Mouse (Mus musculus) thymus, postnatal 10 days (tissue): ENCODE data around the gene Orc5.
"Not testable (repeated sequence)": the region's sequence is repeated elsewhere in the genome, so short reads cannot be mapped to it uniquely, and the experiment has no call there.

Source experiments
- DNase-seq, 2 experiments: peaks; one replicate each; pipeline ENCODE4 v3.0.0; 2021; ENCODE audit warnings: low spot score in 2 of 2

The Orc5 gene

DNA sequence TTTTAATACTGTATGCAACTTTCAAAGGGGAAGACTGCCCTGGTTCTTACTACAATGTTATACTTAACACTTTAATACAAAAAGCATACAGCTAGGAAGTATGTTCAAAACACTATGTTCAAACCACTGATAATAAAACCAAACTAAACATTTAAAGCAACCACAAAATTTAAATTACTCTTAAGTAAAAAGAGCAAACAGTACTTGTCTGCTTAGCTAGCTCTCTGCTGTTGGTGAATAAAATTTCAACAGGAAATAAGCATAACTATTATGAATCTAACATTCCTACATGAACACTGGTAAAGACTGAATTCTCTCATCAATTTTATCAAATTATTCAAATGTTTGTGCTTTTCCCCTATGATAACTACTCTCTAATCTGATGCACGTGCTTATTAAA, 13.5 kb downstream of the Orc5 start:
- no peak for DNase-seq

GRCm38 (mm10) chr5:22532571-22532970, 17.7 kb downstream of the Orc5 start:
- DNase-seq: no peak

DNA sequence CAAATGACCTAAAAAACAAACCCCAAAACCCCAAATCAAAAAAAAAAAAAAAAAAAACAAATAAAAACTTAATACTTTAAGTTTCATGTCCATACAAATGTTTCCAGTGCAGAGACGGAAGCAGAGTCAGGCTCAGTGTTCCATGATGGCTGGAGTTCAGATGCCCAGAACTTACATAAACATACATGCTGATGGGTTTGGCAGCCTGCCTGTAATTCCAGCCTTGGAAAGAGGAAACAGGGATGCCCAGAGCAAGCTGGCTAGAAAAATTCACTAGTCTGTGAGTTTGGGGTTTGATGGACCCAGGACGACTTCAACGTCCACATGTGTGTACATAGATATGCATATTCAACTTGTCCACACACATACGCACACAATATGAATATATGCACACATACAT, 27.6 kb downstream of the Orc5 start:
- DNase-seq: no peak

DNA sequence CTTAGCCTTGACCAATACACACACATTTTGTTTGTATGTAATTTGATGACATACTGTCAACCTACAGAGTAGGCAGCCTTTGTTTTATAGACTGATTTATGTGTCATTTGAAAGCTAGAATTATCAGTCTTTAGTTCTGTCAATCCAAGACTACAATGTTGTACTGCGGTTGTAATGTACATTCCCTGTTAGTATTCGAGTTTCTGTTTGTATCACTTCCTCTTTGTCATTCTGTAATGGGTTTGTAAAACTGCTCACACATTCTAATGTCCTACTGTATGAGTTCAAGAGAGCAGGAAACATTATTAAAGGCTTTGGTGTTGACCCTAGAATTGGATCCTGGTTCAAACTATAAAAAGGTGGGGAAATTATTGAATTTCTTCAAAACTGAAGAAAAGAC, 30.5 kb downstream of the Orc5 start:
- no peak for DNase-seq

- DNase-seq: not testable (repeated sequence)
Observed at GRCm38 (mm10) chr5:22515745-22516144, 34.5 kb downstream of the Orc5 start.

- not testable (repeated sequence) for DNase-seq
Observed at GRCm38 (mm10) chr5:22514231-22514630, 36.0 kb downstream of the Orc5 start.

DNA sequence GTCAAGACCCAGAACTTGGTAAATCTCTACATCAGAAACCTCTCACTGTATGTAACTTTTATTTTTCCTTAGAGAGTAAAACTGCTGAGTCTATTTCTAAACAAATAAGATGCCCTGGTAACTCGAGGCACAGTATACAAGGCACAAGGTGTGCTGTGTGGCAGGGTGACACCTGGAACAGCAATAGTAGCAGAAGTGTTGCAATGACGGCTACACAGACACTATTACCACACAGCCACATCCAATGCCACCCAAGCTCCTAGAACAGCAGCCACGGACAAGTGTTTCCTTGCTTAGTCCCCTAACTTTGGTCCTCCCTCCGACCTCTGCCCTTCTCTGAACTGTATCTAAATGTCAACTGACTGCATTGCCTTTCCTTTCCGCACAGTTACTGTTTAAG, 37.6 kb downstream of the Orc5 start:
- not testable (repeated sequence) for DNase-seq

DNA sequence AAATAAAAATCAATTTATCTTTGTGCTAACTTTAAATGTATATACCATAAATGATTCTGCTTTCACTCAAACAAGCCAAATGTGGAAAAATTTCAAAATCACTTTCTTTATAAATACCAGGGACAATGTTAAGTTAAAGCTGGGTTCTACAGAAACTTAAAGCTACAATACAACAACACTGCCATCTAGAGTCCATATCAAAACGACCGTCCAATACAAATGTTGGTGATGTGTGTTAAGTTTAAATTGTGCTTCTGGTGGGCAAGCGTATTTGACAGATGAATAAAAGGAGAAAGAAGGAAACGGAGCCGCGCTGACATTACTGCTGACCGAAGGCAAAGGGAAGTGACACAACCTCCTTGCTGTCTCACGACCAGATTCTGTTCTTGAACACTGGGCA, 38.4 kb downstream of the Orc5 start:
- DNase-seq: no peak

DNA sequence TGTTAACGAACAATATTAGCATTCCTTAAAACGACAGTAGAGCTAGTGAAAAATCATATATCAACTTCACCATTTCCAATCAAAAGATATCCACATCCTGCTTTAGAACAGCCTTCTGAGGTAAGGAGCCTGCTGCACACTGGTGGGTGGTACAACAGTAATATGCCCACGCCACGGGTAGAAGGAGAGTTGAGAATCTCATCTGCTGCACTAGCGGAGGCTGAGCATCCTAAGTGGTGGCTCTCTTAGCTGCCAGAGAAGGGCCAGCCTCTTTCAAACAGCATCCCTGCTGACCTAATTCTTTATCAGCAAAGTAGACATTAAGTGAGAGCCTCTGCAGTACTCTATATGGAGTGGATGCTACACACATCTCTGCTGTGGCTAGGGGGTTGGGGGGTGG, 41.7 kb downstream of the Orc5 start:
- no peak for DNase-seq

GRCm38 (mm10) chr5:22499437-22499836, 50.8 kb downstream of the Orc5 start:
- DNase-seq: no peak

GRCm38 (mm10) chr5:22491088-22491487, 59.1 kb downstream of the Orc5 start:
- DNase-seq: no peak

DNA sequence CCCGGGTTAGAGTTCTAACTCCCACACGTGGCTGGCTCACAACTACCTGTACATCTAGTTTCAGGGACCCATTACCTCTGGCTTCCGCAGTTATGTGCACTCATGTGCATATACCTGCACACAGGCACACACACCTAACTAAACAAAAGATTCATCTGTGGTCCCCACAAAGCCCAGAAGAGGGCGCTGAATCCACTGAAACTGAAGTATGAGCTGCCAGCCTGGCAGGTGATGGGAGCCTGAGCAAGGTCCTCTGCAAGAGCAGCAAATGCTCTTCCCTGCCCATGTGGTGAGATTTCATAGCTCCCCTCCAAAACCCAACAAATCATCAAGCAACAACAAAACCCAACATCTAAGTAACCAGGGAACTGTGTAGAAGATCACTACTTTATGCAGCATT, 61.1 kb downstream of the Orc5 start:
- DNase-seq: peak; percentile 7 to 14

DNA sequence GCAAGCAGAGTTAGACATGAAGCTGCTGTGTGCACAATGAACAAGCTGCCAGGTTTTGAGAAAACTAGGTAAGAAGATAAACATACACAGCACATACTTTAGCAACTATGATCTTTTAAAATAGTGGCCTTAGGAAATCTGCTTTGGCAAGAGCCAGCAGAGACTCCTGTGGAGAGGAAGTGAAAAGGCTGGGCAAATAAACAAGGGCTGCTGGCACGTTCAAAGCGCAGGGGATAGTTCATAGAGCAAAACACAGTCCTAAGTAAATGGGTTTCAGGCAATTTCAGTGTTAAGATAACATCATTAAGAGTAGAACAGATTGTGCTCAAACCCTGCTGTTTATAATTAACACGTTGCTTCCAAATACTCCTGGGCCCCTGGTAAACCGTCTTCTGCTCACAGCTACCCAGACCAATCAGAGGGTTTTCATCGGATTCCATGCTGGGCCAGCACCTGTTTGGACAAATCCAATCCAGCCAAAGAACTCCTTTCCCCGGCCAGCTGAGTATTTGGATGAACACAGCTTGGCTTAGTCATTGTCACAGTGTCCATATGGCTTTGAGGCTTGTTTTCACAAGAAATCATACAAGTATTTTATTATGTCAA, 63.5 kb downstream of the Orc5 start:
- no peak for DNase-seq

GRCm38 (mm10) chr5:22485764-22486163, 64.5 kb downstream of the Orc5 start:
- DNase-seq: no peak

DNA sequence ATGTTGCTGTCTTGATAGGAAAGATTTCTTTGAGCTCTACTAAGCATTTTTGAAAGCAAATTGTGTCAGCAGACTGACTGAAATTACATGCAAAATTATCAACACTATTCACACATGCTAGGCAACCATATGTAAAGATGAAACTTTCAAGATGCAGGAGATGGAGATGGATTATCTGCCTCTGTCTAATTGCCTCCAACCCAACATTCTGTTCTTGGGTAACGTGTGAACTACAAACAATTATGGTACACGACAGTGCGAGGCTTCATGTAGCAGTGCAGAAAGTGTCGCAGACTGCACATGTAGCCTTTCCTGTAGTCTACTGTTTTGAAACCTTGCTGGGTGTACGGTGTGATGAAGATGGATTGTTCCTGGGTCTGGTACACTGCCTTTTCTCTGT, 67.7 kb downstream of the Orc5 start:
- DNase-seq: no peak

- not testable (repeated sequence) for DNase-seq
Observed at GRCm38 (mm10) chr5:22472445-22472844, 77.8 kb downstream of the Orc5 start.

DNA sequence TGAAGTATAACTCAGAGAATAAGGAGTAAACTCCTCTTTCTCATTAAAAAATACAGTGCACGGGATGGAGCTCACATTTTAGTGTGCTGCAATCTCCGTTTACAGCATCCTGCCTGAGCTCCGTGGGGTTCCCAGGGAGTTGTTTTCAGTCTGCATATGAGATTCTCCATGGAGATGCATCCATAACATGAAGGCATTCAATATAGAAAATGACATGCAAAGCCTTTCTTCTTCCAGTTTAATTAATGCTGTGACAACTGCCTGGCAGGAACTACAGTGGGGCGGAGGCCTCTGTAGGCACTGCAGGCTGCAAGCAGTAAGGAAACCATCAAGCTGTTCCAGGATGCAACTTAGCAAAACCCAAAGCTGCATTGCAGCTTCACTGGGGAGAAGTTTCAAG, 79.0 kb downstream of the Orc5 start:
- DNase-seq: no peak

DNA sequence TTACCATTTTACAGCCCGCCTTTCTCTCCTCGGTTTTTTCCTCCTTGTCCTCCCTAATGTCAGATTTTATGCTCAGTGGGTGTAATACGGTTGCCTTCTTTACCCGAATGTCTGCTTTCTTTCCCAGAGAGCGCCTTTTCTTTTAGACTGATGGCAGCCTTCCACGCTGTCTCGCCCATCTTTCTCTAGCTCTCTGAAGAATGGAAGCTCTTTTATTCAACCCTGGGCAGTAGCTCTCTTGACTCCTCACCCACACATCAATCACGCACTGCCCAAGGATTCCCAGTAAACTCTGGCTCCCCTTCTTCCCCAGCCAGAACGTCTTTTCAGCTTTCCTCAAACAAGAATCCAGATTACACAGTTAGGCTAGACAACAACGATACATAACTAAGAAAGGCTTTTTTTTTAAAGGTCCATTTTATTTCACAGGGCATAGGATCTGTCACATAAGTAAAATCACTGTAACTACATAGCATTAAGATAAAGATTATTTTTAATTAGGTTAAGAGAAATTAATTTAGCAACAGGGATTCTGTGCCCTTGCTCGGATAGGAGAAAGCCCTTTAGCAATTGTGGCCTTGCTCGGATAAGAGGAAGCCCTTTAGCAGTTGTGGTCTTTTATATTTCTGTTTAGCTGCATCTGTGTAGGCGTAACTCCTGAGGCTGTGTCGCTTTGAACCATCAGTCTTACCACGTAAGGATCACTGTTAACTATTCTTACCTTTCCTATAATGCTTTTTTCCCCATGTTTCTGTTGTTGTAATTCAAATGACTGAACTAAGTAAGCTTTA, 97.2 kb downstream of the Orc5 start:
- DNase-seq: no peak

DNA sequence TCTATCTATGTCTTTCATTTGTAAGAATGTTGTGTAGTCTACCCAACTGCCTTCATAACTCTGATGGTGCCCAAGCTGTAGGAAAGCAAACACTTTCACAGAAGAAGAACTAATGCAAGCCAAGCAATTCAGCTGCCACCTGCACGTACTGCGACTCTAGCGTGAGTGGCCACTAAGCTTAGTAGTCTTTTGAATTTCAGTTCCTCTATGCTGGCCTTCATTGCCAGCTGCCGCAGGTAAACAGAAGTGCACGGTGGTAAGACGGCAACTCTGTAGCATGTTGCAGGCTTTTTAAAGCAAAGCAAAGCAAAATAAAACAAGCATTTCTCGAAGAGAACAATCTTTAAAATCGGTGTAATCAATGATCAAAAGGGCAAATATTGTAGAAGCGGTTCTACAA, 97.8 kb downstream of the Orc5 start:
- DNase-seq: no peak

GRCm38 (mm10) chr5:22451764-22452163, 98.5 kb downstream of the Orc5 start:
- DNase-seq: no peak

- DNase-seq: no peak
Observed at GRCm38 (mm10) chr5:22449492-22449891, 100.7 kb downstream of the Orc5 start.
